Mouse (Mus musculus) MEL (cell line): ENCODE measurements around the gene Pigk.

Experiments
- CTCF ChIP-seq, 3 experiments: IDR thresholded peaks in 2 of 3; conservative IDR thresholded peaks in 1 of 3; 2 replicates each; pipeline ENCODE4 v1.5.1; 2011 to 2012; ENCODE audit warnings: low read length in 3 of 3, low read depth in 2 of 3, mild to moderate bottlenecking in 2 of 3, improper control_type of control experiment in 1 of 3, inconsistent platforms in 1 of 3, mixed read lengths in 1 of 3, moderate library complexity in 1 of 3; ENCODE audit not compliant: control insufficient read depth in 1 of 3, insufficient read depth in 1 of 3, poor library complexity in 1 of 3, severe bottlenecking in 1 of 3
- E2F4 ChIP-seq: IDR thresholded peaks from 2 replicates; pipeline ENCODE4 v1.6.1; 2011; ENCODE audit warnings: low read depth, low read length, improper control_type of control experiment, borderline replicate concordance
- GABPA ChIP-seq: IDR thresholded peaks from 2 replicates; pipeline ENCODE4 v1.6.1; 2012; ENCODE audit warnings: low read depth, mild to moderate bottlenecking, inconsistent platforms, low read length, improper control_type of control experiment, moderate library complexity
- GATA1 ChIP-seq: IDR thresholded peaks from 2 replicates; pipeline ENCODE4 v1.6.1; 2011; ENCODE audit warnings: low read depth, low read length, improper control_type of control experiment
- MYB ChIP-seq: IDR thresholded peaks from 2 replicates; pipeline ENCODE4 v1.6.1; 2011; ENCODE audit warnings: mild to moderate bottlenecking, low read depth, low read length, improper control_type of control experiment
- POLR2A ChIP-seq, 2 experiments: IDR thresholded peaks; 2 replicates each; pipeline ENCODE4 v1.6.1; 2011 to 2012; ENCODE audit warnings: low read length in 2 of 2, mild to moderate bottlenecking in 2 of 2, control low read depth in 1 of 2, improper control_type of control experiment in 1 of 2, low read depth in 1 of 2, moderate library complexity in 1 of 2; ENCODE audit not compliant: control insufficient read depth in 1 of 2, insufficient read depth in 1 of 2, poor library complexity in 1 of 2
- SIN3A ChIP-seq: IDR thresholded peaks from 2 replicates; pipeline ENCODE4 v1.6.1; 2012; ENCODE audit warnings: low read length, improper control_type of control experiment, inconsistent platforms
- USF1 ChIP-seq: IDR thresholded peaks from 2 replicates; pipeline ENCODE4 v1.6.1; 2014; ENCODE audit warnings: low read depth, mild to moderate bottlenecking, inconsistent platforms, low read length, improper control_type of control experiment, moderate library complexity

DNA sequence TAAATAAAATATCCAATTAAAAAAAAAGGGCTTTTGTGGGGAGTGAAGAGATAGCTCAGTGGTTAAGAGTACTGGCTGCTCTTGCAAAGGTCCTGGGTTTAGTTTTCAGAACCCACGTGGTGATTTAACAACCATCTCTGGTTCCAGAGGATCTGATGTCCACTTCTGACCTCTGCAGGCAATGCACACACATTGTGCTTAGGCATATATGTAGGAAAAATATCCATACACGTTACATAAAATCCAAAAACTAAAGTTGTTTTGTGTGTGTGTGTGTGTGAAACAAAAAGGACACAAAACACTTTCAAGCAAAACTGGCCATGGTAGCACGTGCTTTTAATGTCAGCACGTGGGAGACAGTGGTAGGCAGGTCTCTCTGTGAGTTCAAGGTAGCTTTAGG, 943 bp upstream of the Pigk start:
- TF ChIP-seq POLR2A (IDR thresholded peaks at IDR 0.05; ENCODE audit: control insufficient read depth in 1 of 2, insufficient read depth in 1 of 2, low read depth in 1 of 2, low read length in 2 of 2, poor library complexity in 1 of 2) (no peak), E2F4 (no peak), GABPA (no peak), MYB (no peak), GATA1 (no peak), SIN3A (no peak), CTCF (IDR thresholded peaks at IDR 0.05 in 2 of 3, conservative IDR thresholded peaks at IDR 0.05 in 1 of 3; ENCODE audit: control insufficient read depth in 1 of 3, insufficient read depth in 1 of 3, low read depth in 2 of 3, low read length in 3 of 3, poor library complexity in 1 of 3, severe bottlenecking in 1 of 3) (peak in 1 of 3 experiments; percentile 8; a peak in 1 of 6 replicates), USF1 (no peak)
